Mouse (Mus musculus): ENCODE data around the gene Pde2a. TPM values are rescaled to one million over a fixed set of nuclear protein-coding genes. Genes with fewer than 3 reads are reported as not detected.

Pde2a gene
- polyA plus RNA-seq, 1 experiment from 2014 or later, result 25.9 TPM

- Histone ChIP-seq H3K4me2 (replicated peaks) (no peak overlapping the region), H3K4me1 (replicated peaks; ENCODE audit: control insufficient read depth, insufficient read depth, low read length) (peaks cover 8% of the 10 kb centered on the region; the same call in 1 of the 2 replicates), H3K27ac (no peak overlapping the region), H3K27me3 (ENCODE audit: control insufficient read depth, insufficient read depth, low read length) (peaks cover 16% of the 10 kb centered on the region), H3K9me3 (ENCODE audit: control insufficient read depth, low read length) (peaks cover 5% of the 10 kb centered on the region; the same call in 1 of the 2 replicates), H3K9ac (no peak overlapping the region), H3K4me3 (replicated peaks; ENCODE audit: low read length) (no peak overlapping the region), H3K36me3 (replicated peaks; ENCODE audit: control insufficient read depth, insufficient read depth) (no peaks in the 10 kb centered on the region)
- DNase-seq (ENCODE audit: low spot score) (no peak), ATAC-seq (ENCODE audit: low FRiP score) (no peak)
- 70% methylated on average over 6 of the region's 6 CpGs for WGBS
These were observed 80.2 kb downstream of the Pde2a start for GRCm38 (mm10) chr7:101501675-101502074.

GRCm38 (mm10) chr7:101503351-101503750, 81.9 kb downstream of the Pde2a start:
- H3K4me2 ChIP-seq (replicated peaks), result no peak overlapping the region
- DNase-seq (ENCODE audit: low spot score), result peak; percentile 71
- peak; percentile 44; the same call in 1 of the 2 replicates for ATAC-seq (ENCODE audit: low FRiP score)
- H3K9ac ChIP-seq, result no peak overlapping the region
- 30% methylated on average over 8 of the region's 8 CpGs for WGBS
- no peak overlapping the region for H3K27ac ChIP-seq
- H3K27me3 ChIP-seq (ENCODE audit: control insufficient read depth, insufficient read depth, low read length), result peaks cover 16% of the 10 kb centered on the region
- H3K4me3 ChIP-seq (replicated peaks; ENCODE audit: low read length), result no peak overlapping the region
- H3K4me1 ChIP-seq (replicated peaks; ENCODE audit: control insufficient read depth, insufficient read depth, low read length), result peaks cover 8% of the 10 kb centered on the region; the same call in 1 of the 2 replicates
- peaks cover 5% of the 10 kb centered on the region; the same call in 1 of the 2 replicates for H3K9me3 ChIP-seq (ENCODE audit: control insufficient read depth, low read length)
- H3K36me3 ChIP-seq (replicated peaks; ENCODE audit: control insufficient read depth, insufficient read depth), result no peaks in the 10 kb centered on the region; the same call in 1 of the 2 replicates

GRCm38 (mm10) chr7:101503803-101504202, 82.3 kb downstream of the Pde2a start:
- H3K9me3 ChIP-seq (ENCODE audit: control insufficient read depth, low read length), result peaks cover 5% of the 10 kb centered on the region; the same call in 1 of the 2 replicates
- peaks cover 8% of the 10 kb centered on the region; the same call in 1 of the 2 replicates for H3K4me1 ChIP-seq (replicated peaks; ENCODE audit: control insufficient read depth, insufficient read depth, low read length)
- ATAC-seq (ENCODE audit: low FRiP score) (no peak), DNase-seq (ENCODE audit: low spot score) (no peak)
- H3K4me2 ChIP-seq (replicated peaks), result no peak overlapping the region
- no peak overlapping the region for H3K4me3 ChIP-seq (replicated peaks; ENCODE audit: low read length)
- peaks cover 16% of the 10 kb centered on the region for H3K27me3 ChIP-seq (ENCODE audit: control insufficient read depth, insufficient read depth, low read length)
- WGBS, result 39% methylated on average over 7 of the region's 7 CpGs
- H3K36me3 ChIP-seq (replicated peaks; ENCODE audit: control insufficient read depth, insufficient read depth), result no peaks in the 10 kb centered on the region; the same call in 1 of the 2 replicates
- H3K27ac ChIP-seq, result no peak overlapping the region
- H3K9ac ChIP-seq, result no peak overlapping the region

GRCm38 (mm10) chr7:101504507-101504906, 83.0 kb downstream of the Pde2a start:
- Histone ChIP-seq H3K9me3 (ENCODE audit: control insufficient read depth, low read length) (peaks cover 5% of the 10 kb centered on the region; the same call in 1 of the 2 replicates), H3K4me1 (replicated peaks; ENCODE audit: control insufficient read depth, insufficient read depth, low read length) (peaks cover 8% of the 10 kb centered on the region; the same call in 1 of the 2 replicates), H3K4me2 (replicated peaks) (peak overlapping the region; percentile 46), H3K9ac (peak overlapping the region; percentile 46; the same call in 1 of the 2 replicates), H3K27ac (no peak overlapping the region), H3K27me3 (ENCODE audit: control insufficient read depth, insufficient read depth, low read length) (peaks cover 16% of the 10 kb centered on the region), H3K36me3 (replicated peaks; ENCODE audit: control insufficient read depth, insufficient read depth) (no peaks in the 10 kb centered on the region; the same call in 1 of the 2 replicates), H3K4me3 (replicated peaks; ENCODE audit: low read length) (peak overlapping the region; percentile 18)
- 0 out of 2 replicates have a peak, but pooled peaks have one; percentile 39 for ATAC-seq (ENCODE audit: low FRiP score)
- 6% methylated on average over 24 of the region's 24 CpGs for WGBS
- DNase-seq (ENCODE audit: low spot score), result no peak

GRCm38 (mm10) chr7:101509212-101509611, 87.7 kb downstream of the Pde2a start:
- Histone ChIP-seq H3K36me3 (replicated peaks; ENCODE audit: control insufficient read depth, insufficient read depth) (no peaks in the 10 kb centered on the region; the same call in 1 of the 2 replicates), H3K4me3 (replicated peaks; ENCODE audit: low read length) (no peak overlapping the region), H3K9ac (no peak overlapping the region), H3K9me3 (ENCODE audit: control insufficient read depth, low read length) (no peaks in the 10 kb centered on the region), H3K27ac (no peak overlapping the region), H3K27me3 (ENCODE audit: control insufficient read depth, insufficient read depth, low read length) (peaks cover 9% of the 10 kb centered on the region), H3K4me1 (replicated peaks; ENCODE audit: control insufficient read depth, insufficient read depth, low read length) (peaks cover 12% of the 10 kb centered on the region), H3K4me2 (replicated peaks) (no peak overlapping the region)
- no peak for DNase-seq (ENCODE audit: low spot score)
- ATAC-seq (ENCODE audit: low FRiP score), result no peak
- WGBS, result 37% methylated on average over 2 of the region's 2 CpGs

GRCm38 (mm10) chr7:101513655-101514054, 92.2 kb downstream of the Pde2a start:
- H3K27me3 ChIP-seq (ENCODE audit: control insufficient read depth, insufficient read depth, low read length), result no peaks in the 10 kb centered on the region
- WGBS, result 66% methylated on average over 7 of the region's 7 CpGs
- no peak overlapping the region for H3K27ac ChIP-seq
- no peak overlapping the region for H3K4me2 ChIP-seq (replicated peaks)
- no peaks in the 10 kb centered on the region for H3K36me3 ChIP-seq (replicated peaks; ENCODE audit: control insufficient read depth, insufficient read depth)
- H3K9ac ChIP-seq, result no peak overlapping the region
- peaks cover 6% of the 10 kb centered on the region for H3K4me1 ChIP-seq (replicated peaks; ENCODE audit: control insufficient read depth, insufficient read depth, low read length)
- no peaks in the 10 kb centered on the region for H3K9me3 ChIP-seq (ENCODE audit: control insufficient read depth, low read length)
- DNase-seq (ENCODE audit: low spot score), result peak; percentile 60
- no peak overlapping the region for H3K4me3 ChIP-seq (replicated peaks; ENCODE audit: low read length)
- ATAC-seq (ENCODE audit: low FRiP score), result no peak

GRCm38 (mm10) chr7:101514768-101515167, 93.3 kb downstream of the Pde2a start:
- Histone ChIP-seq H3K27me3 (ENCODE audit: control insufficient read depth, insufficient read depth, low read length) (no peaks in the 10 kb centered on the region), H3K4me1 (replicated peaks; ENCODE audit: control insufficient read depth, insufficient read depth, low read length) (peaks cover 6% of the 10 kb centered on the region), H3K4me3 (replicated peaks; ENCODE audit: low read length) (no peak overlapping the region), H3K27ac (no peak overlapping the region), H3K9me3 (ENCODE audit: control insufficient read depth, low read length) (no peaks in the 10 kb centered on the region), H3K4me2 (replicated peaks) (no peak overlapping the region), H3K36me3 (replicated peaks; ENCODE audit: control insufficient read depth, insufficient read depth) (no peaks in the 10 kb centered on the region), H3K9ac (no peak overlapping the region)
- WGBS, result 76% methylated on average over 6 of the region's 6 CpGs
- no peak for ATAC-seq (ENCODE audit: low FRiP score)
- DNase-seq (ENCODE audit: low spot score), result no peak

- no peaks in the 10 kb centered on the region for H3K9me3 ChIP-seq (ENCODE audit: control insufficient read depth, low read length)
- no peak overlapping the region for H3K9ac ChIP-seq
- DNase-seq (ENCODE audit: low spot score), result no peak
- H3K4me1 ChIP-seq (replicated peaks; ENCODE audit: control insufficient read depth, insufficient read depth, low read length), result peaks cover 6% of the 10 kb centered on the region
- no peaks in the 10 kb centered on the region for H3K27me3 ChIP-seq (ENCODE audit: control insufficient read depth, insufficient read depth, low read length)
- H3K27ac ChIP-seq, result no peak overlapping the region
- 54% methylated on average over 6 of the region's 6 CpGs for WGBS
- H3K36me3 ChIP-seq (replicated peaks; ENCODE audit: control insufficient read depth, insufficient read depth), result no peaks in the 10 kb centered on the region
- no peak overlapping the region for H3K4me3 ChIP-seq (replicated peaks; ENCODE audit: low read length)
- ATAC-seq (ENCODE audit: low FRiP score), result no peak
- H3K4me2 ChIP-seq (replicated peaks), result no peak overlapping the region
These were observed 93.8 kb downstream of the Pde2a start for GRCm38 (mm10) chr7:101515295-101515694.

- WGBS, result 68% methylated on average over 6 of the region's 6 CpGs
These were observed 95.0 kb downstream of the Pde2a start for GRCm38 (mm10) chr7:101516460-101516859.

More at GRCm38 (mm10) chr7:101516460-101516859, 95.0 kb downstream of the Pde2a start:
- Histone ChIP-seq H3K9me3 (ENCODE audit: control insufficient read depth, low read length) (no peaks in the 10 kb centered on the region), H3K9ac (no peak overlapping the region), H3K4me2 (replicated peaks) (no peak overlapping the region), H3K4me1 (replicated peaks; ENCODE audit: control insufficient read depth, insufficient read depth, low read length) (peaks cover 6% of the 10 kb centered on the region), H3K36me3 (replicated peaks; ENCODE audit: control insufficient read depth, insufficient read depth) (no peaks in the 10 kb centered on the region), H3K27ac (no peak overlapping the region), H3K27me3 (ENCODE audit: control insufficient read depth, insufficient read depth, low read length) (no peaks in the 10 kb centered on the region), H3K4me3 (replicated peaks; ENCODE audit: low read length) (no peak overlapping the region)
- ATAC-seq (ENCODE audit: low FRiP score) (no peak), DNase-seq (ENCODE audit: low spot score) (no peak)
